Mouse (Mus musculus) cortical plate, adult 2 months (tissue): ENCODE measurements around the gene Mpeg1.

Source experiments
- CTCF ChIP-seq: fragments of 200-500 bp; IDR thresholded peaks from 2 replicates; pipeline ENCODE4 v1.5.1; 2011; ENCODE audit warnings: mild to moderate bottlenecking, control low read depth, low read length; ENCODE audit not compliant: insufficient read depth; ENCODE audit errors: extremely low read depth
- POLR2A ChIP-seq: fragments of 200-500 bp; IDR thresholded peaks from 2 replicates; pipeline ENCODE4 v1.6.1; 2011; ENCODE audit warnings: mild to moderate bottlenecking, low read length, control low read depth; ENCODE audit not compliant: insufficient read depth; ENCODE audit errors: extremely low read depth

DNA sequence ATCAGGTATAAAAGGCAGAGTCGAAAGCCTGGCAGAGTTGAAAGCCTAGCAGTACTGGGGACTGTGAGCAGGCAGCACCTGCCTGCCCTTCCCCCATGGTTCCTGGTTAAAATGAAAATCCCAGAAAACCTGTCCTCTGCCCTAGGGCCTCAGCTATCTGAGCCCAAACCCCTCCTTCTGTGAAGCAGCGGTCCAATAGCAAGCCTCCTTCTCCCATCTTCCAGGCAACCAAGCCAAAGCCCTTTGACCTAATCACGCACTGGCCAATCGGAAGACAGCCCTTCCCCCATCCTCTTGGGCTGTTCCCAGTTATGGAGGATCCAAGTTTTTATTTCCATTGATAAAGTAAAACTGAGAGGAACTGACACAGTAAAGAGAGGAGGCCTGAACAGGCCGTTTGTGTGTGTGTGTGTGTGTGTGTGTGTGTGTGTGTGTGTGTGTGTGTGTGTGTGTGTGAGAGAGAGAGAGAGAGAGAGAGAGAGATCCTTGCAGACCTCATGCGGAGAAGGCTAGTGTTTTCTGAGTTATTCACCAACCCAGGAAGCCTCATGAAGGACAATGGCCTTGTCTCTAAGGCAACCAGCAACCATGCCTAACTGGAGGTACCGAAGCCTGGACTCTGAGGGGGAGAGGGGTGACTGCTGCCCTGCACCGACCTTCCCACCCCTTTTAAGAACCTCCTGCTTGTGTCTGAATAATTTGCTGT, 28.5 kb downstream of the Mpeg1 start:
- TF ChIP-seq POLR2A (no peak), CTCF (no peak)
